Mouse (Mus musculus): ENCODE results near the gene Glt1d1.

Glt1d1 gene

DNA sequence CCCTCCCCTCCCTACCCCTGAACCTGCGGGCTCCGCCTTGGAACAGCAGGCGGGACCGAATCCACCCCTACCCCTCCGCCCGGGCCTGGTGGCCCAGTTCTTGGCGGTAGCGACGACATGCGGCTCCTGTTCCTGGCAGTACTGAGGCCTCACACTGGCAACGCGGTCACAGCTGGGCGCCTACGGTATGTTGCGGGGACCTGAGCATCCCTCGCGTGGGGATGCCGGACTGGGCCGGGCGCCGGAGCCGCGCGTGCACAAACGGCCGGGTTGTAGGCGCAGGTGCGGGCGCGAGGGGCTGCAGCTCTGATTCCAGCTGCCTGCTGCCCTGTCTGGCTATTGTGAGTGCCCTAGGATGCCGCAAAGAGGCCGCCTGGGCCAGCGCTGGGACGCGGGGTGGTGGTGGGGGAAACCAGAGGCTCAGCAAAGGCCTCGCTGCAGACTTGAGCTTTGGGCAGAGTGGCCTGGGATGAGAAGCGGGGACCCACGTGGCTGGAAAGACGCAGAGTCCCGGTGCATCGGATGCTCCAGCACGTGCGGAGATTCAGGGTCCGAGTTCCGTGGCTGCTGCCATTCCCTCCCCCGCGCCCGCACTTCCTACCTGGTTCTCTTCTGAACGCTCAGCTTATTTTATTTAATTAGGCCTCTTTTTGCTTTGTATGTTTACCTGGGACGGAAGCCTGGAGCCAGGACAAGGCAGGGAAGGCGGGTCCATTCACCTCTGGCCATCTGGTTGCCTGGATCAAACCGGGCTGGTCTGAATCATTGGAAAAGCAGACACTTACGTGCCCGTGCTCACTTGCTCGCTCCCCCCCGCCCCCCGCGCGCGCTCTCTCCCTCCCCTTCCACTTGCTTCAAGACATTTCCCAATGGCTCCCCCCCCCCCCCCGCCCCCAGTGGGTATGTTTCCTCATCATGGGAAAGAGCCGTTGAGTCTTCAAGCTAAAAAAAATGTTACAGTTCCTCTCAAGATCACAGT lies at the start of gene Glt1d1, which contains the start of gene Slc15a4:
Glt1d1 (plus strand) TSS at position 96 of the 979 bp plus-strand sequence.
Slc15a4 (minus strand) TSS at position 731 of the 979 bp plus-strand sequence.
- DNase-seq (ENCODE audit: low read depth, low spot score): peak; percentile 39

DNA sequence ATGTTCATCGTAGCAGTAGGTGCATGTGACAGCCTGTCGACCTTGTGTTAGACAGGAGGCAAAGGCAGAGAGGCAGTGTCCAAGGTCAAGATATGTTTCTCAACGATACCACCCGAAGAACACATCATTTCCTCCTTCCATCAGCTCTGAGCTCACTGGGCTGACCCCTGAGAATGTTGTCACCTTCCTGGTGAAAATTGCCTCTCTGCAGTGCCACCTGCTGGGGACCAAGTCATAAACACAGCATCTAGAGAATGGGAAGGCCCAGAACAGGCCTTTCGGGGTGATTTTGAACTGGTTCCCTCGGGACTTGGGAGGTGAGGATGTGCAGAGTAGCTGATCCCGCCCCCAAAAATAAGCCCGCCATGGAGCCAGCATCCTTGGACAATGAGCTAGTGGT lies 48.4 kb upstream of the Glt1d1 start:
- DNase-seq (ENCODE audit: low read depth, low spot score): peak; percentile 42

DNA sequence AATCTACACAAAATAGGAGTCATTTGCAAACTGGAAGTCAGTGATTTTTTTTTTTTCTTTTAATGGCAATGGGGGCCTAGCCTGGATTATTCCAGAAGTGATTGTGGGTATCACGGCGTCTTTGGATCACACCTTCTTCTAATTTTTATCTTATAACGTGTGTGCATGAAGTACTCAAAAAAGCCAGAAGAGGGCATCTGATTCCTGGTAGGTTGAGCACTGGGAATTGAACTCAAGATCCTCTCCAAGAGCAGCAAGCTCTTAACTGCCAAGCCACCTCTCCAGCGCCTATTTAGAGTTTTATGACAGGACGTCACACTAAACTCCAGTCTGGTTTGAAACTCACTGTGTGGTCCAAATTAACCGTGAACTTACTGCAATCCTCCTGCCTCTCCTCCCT lies 44.2 kb upstream of the Glt1d1 start:
- DNase-seq (ENCODE audit: low read depth, low spot score): no peak

DNA sequence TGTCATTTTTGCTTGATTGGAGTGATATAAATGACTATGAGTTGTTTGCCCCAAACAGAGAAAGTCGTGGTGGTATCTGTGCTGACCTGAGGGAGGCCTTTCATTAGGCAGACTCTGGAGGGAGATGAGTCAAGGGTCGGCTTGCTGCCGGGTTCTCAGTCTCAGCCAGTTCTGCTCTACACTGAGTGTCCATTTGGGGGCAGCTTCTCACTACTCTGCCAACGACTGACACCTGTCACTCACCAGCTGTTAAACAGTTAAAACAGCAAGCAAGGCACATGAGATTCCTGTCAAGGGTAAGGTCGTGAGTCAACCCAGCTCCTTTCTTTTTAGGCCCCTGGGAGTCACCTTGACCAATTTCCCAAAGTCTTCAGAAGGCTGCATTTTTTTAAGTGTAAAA lies 39.7 kb upstream of the Glt1d1 start:
- DNase-seq (ENCODE audit: low read depth, low spot score): no peak

DNA sequence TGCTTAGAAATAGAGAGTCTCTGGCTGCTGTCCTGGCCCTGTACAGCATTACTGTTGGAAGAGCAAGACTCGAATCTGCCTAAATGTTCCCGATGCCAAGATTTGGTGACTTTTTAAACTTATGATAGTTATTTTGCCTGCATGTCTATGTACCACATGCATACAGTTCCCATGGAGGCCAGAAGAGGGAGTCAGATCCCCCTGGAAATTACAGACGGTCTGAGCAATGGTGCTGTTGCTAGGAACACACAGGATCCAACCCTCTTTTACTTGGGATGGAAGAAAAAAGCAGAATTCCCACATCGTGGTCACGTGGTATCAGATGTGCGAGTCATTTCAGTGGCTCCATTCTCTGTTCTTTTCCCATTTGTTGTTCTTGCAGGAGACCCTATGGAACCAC lies 39.2 kb upstream of the Glt1d1 start:
- no peak for DNase-seq (ENCODE audit: low read depth, low spot score)

DNA sequence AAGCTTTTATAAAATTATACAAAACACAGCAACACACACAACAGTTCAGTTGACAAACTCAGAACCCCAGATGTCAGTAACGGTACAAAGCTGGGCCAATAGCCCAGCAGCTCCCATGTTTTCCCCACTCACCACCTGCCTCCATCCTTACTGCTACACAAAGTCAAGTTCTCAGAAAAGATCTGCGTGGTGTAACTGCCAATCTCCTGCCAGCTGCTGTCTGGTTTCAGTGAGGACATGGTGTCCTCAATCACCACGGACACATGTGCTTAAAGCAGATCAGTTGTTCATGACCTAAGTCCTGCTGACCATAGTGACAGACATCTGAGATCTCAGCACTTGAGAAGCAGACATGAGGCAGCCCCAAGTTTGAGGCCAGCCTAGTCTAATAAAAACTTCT lies 36.4 kb upstream of the Glt1d1 start:
- no peak for DNase-seq (ENCODE audit: low read depth, low spot score)

DNA sequence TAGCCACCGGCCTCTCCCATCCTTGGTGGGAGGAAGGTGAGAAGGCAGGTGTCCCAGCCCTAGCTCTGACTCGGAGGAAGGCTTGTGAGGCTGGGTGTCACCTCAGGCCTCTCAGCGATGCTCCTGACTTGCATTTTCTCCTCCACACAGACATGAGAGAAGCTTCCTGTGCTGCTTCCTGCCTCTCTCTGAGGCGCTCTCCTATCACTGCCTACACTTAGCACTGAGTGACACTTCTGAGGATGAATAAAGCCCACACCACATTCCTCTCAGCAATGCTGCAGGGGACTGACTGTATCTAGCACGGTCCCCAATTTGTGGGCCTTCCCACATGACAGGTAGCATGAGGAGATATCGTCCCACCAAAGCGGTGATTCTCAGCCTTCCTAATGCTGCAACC lies 35.2 kb upstream of the Glt1d1 start:
- DNase-seq (ENCODE audit: low read depth, low spot score): no peak

DNA sequence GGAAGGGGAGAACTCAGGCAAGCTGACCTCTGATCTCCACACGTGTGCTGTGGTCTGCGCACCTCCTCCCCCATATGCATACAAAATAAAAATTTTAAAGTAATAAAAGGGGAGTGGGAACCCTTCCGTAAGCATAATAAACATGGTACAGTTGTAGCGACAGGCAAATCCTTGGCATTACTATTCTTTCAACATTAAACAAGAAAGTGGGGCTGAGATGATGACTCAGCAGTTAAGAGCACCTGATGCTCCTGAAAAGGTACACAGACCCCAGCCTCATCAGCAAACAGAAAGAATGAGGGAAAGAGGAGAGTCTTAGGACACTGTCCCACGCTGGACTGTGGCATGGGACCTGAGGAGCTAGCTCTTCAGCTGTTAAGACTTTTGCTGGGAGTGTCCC lies 29.1 kb upstream of the Glt1d1 start:
- no peak for DNase-seq (ENCODE audit: low read depth, low spot score)

DNA sequence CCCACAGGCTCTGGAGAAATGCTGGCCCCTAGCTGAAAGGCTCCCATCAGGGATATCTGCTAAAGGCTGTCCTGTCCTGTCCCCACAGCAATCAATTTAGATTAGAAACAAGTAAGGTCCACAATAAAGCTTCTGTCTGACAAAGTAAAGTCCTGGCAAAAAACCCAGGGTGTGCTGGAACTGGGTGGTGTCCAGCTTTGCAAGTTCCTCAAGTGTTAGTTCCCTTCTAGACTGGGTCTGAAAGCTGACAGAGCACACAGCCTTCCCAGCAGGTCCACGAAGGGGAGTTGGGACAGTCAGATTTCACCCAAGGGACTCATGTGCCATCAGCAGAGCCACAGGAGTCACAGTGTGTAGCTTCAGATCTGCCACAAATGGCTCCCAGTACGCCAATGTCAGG lies 24.6 kb upstream of the Glt1d1 start:
- no peak for DNase-seq (ENCODE audit: low read depth, low spot score)

DNA sequence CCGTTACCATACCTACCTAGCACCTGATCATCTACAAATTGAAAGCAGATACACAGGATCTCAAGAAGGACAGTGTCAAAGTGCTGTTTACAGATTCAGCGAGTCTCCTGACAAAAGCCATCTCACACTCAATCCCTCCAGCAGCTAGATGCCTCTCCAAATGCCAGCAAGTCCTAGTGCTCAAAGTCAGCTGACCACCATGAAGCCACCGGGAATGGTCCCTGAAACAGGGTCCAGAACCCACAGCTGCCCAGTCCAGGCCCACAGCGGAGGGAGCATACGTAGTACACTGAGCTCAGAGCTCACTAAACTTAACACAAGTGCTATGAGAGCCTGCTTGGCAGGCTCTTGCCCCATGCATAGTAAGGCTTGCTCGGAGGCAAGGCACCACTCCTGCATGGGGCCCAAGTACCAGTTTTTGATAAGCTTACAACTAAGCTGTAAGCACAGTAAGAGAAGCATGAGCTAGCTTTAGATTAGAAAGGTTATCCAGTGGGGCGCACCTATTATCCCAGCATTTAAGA lies 22.8 kb upstream of the Glt1d1 start:
- no peak for DNase-seq (ENCODE audit: low read depth, low spot score)

DNA sequence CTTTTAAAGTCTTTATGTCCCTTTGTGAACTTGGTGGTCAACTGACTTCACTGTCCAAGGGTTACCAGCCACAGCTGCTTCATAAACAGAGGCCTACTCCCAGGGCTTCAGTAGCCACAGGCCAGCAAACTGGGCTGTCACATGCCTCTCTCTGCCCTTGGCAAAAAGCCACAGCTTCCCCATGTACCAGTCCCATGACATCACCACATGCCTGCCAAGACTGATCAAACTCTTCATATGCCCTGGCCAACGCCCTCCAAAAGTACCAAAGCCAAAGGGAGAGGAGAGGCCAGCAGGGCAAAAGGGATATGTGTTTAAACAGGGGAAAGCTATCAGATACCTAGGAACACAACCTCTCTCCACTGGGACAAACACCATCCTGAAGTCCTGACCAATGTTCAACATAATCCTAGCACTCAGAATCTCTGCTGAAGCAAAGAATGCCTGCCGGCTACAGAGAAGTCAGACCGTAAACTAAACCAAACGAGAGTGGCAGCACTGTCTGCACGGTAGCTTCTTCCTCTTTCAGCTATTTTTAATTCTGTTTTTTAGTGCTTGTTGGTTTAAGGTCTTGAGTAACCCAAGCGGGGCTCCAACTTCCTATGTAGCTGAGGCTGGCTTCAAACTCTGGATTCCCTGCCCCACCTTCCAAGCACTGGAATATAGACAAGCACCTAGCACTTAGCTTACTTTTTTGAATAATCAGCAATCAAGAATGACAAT lies 21.1 kb upstream of the Glt1d1 start:
- no peak for DNase-seq (ENCODE audit: low read depth, low spot score)

DNA sequence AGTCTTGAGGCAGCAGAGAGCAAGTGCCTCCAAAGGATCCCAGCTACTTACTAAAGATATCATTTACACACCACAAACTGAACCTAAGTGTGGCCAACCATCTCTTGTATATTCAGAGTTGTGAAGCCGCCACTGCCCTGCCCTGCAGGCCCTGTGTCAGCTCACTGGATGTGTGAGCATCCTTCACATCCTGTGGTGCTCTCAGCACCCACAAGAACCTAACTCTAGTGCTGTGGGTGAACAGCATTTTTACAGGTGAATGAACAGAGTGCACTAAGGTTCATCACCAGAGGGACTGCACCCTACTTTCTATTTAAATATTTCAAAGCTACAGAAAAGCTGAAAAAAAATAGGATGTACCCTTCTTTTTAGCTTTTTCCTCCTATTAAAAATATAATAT lies 20.2 kb upstream of the Glt1d1 start:
- no peak for DNase-seq (ENCODE audit: low read depth, low spot score)

DNA sequence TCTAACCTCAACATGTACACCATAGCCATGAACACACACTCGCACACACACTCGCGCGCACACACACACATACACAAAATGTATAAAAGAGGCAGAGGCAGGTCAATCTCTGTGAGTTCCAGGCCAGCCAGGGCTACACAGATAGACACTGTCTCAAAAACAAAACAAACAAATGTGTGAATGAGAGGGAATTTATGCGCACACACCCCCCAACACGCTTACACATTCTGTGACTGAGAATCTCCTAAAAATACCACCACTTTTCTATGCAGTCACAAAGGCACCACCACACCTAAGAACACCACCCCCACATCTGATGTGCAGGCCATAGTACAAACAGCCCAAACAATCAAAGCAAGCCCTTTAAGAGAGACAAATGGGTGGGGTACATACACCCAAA lies 19.7 kb upstream of the Glt1d1 start:
- no peak for DNase-seq (ENCODE audit: low read depth, low spot score)

DNA sequence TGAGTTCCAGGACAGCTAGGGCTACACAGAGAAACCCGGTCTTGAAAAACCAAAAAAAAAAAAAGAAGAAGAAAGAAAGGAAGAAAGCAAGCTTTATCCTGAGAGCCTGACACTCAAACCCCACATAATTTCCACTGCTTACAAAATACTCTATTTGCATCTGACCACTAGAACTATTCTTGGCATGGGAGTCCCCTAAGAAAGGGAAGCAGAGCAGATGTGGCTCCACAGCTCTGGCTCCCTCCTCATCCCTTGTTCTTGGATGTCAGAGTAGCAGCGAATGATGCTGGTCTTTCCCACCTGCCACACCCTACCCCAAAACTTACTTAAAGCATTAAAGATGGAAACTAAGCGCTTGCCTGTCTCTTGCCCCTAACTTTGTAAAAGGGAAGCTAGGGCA lies 16.6 kb upstream of the Glt1d1 start:
- DNase-seq (ENCODE audit: low read depth, low spot score): no peak

DNA sequence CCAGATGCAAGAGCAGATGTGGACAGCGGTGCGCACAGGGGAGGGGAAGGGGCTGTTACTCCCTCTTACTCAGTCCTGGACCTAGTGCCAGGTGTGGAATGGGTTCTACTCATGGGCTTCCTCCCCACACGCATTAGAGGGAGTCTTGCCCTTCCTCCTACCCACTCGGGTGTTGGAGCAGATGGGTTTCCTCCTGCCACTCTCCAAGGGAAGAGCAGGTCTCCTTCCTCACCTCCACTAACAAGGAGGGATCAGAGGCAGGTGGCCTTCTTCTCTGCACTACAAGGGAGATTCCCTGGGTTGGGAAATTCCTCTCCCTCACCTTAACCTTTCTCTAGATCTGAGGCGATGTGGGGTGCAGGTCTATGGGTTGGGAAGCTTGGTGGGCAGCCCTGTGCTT lies 15.9 kb upstream of the Glt1d1 start:
- no peak for DNase-seq (ENCODE audit: low read depth, low spot score)

DNA sequence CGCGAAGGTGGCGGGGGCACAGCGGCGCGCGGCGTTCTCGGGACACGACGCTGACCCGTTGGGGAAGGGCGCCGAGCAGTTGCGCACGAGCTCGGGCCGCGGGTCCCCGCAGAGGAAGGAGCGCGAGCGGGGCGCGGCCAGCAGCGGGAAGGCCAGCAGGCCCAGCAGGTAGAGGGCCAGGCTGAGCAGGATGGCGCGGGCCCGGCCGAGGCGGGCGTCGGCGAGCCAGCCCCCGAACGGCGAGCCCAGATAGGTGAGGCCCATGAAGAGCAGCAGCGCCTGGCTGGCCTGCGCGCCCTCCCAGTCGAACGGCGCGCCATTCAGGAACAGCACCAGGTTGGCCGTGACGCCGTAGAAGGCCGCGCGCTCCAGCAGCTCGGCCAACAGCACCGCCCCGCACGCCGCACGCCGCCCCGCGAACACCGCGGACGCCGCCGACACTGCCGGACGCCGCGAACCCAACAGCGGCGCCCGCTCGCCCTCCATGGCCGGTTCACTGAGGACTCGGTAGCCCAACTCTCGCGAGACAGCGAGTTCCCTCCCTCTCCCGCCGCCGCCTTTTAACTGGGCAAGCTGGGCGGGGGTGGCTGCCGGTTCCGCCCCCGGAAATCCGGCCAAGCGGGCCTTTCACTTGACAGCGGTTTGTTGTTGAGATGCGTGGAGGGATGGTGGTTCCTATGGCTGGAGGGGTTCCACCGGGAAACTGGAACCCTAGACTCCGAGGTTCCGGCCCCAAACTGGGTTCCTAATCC lies 15.0 kb upstream of the Glt1d1 start:
- peak; percentile 88 for DNase-seq (ENCODE audit: low read depth, low spot score)

DNA sequence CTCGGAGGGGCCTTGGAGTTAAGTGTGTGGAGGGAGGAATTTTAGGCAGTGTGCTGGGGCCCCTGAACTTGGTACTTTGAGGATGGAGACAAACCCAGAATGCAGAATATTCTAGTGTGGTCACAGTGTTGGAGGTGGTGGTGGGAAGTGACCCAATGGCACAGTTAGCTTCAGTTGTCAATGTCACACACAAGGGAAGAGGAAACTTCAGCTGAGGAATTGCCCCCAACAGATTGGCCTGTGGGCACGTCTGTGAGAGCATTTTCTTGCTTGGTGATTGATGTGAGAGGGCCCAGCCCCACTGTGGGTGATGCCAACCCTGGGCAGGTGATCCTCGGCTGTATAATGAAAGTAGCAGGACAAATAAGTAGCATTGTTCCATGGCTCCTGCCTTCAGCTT lies 13.2 kb upstream of the Glt1d1 start:
- DNase-seq (ENCODE audit: low read depth, low spot score): no peak

DNA sequence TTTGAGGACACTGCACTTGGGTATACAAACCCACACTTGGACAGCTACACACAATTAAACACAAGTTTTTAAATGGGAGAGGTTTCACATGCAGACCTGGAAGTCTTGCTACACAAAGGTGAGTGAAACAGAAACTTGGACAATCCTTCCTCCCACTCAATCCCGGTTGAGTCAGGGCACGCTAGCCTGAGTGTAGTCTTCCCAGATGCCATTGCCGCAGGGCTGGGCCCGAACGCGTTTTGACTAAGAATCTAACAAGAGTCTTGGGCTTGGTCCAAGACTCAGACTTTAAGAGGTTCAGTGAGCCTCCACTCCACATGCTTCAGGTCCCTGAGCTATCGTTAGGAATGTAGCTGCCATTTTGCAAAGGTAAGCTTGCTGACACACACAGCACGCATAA lies 11.7 kb upstream of the Glt1d1 start:
- no peak for DNase-seq (ENCODE audit: low read depth, low spot score)

DNA sequence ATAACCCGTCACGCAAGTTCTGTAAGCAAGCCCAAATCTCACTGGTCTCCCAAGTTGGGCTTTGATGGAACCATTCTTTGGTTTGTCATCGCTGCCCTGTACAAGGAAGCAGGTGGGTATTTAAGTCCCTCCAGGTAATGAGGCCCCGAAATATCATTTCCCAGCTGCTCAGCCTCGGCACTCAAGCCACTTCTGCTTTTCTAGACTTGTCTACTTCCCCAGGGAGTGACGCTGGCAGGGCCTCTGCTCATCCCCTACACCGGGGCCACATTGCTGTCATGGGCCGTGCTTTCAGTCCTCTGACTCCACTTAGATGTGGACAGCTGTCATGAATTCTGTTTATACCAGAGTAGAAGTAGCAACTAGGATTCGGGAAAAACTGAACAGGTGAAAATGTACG lies 11.0 kb upstream of the Glt1d1 start:
- no peak for DNase-seq (ENCODE audit: low read depth, low spot score)

DNA sequence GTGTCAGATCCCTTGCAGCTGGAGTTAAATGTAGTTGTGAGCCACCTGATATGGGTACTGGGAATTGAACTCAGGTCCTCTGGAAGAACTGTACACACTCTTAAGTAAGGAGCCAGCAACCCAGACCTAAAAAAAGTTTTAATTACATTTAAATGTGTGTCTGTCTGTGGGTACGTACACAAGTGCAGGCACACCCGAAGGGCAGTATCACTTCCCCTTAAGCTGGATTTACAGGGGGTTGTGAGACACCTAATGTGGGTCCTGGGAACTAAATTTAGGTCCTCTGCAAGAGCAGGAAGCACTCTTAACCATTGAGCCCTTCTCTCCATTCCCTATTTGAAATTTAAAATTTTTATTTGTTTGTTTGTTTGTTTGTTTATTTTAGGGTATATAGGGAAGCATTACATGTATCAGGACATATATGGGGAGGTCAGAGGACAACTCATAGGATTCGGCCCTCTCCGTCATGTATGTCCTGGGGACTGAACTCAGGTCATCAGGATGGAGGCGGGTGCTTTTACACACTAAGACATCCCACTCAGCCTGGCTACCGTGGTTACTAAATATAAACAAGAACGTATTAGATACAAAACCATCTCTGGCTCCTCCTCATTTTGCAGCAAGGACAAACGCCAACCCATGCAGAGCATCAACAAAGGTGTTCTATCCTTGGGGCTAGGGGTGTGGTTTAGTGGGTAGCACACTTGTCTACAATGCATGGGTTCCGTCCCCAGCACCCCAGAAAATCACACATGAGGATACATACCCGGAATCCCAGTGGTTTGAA lies 7.4 kb upstream of the Glt1d1 start:
- DNase-seq (ENCODE audit: low read depth, low spot score): no peak

DNA sequence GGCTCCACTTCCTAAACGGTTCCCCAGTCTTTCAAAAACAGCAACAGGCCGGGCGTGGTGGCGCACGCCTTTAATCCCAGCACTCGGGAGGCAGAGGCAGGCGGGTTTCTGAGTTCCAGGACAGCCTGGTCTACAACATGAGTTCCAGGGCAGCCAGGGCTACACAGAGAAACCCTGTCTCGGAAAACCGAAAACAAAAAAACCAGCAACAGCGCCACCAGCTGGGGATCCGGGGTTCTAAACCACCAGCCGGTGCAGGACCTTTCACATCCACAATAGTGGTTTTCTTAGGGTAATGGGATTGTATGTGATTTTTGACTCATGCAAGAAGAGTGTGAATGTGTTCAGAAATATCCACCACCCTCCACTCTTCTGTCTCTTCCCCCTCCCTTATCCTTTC lies 4.8 kb upstream of the Glt1d1 start:
- no peak for DNase-seq (ENCODE audit: low read depth, low spot score)

All from WW6 (cell line).